Mouse (Mus musculus): ENCODE measurements around the gene Hnrnpr. TPM values are rescaled to one million over a fixed set of nuclear protein-coding genes. Genes with fewer than 3 reads are reported as not detected.

The Hnrnpr gene
- polyA plus RNA-seq, 1 experiment, result 6.6 TPM

DNA sequence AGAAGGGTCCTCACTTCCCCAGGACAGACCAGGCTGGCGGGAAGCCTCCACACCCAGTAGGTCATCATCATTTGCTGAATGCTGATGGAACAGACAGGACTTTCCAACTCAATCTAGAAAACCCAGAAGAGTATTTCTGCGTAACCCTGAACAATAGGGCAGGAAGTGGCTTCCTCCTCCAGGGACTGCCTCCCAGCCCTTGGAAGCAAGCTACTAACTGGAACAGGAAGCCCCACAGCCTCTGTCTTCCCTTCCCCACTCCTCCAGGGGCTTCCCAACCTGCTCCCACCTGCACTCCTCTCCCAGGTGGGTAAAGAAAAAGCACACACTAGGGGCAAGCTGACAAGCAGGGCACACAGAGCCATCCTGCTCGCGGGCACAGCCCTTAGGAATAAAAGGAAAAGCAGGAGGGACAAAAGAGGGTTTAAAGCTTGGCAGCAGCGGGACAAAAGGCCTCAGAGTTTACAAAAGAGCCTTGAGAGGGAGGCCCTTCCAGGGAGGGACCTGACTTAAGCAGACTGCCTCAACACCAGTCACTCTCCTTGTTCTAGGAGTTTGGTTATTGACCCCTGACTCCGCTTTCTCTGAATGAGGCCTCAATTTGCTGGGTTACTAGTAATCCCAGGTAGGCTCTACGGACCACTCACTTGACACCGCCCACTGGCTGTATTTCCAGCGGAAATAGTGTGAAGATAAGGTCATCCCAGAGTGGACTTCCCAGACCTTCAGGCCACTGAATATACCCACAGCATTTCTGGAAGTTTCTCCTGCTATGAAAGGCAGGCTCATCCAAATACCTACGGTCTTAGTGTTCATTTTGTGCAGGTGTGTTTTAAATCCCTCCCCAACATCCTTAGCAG, 27.9 kb upstream of the Hnrnpr start:
- TF ChIP-seq TAL1 (IDR thresholded peaks at IDR 0.05; ENCODE audit: low read length), result no peak
- TF ChIP-seq GATA1 (IDR thresholded peaks at IDR 0.05; ENCODE audit: low read length), result no peak
- no peaks in the 10 kb centered on the region for H3K9me3 ChIP-seq (ENCODE audit: control insufficient read depth, low read length)
- peaks cover 28% of the 10 kb centered on the region for H3K4me1 ChIP-seq (ENCODE audit: control insufficient read depth)
- H3K4me3 ChIP-seq (replicated peaks), result no peak overlapping the region
- H3K27me3 ChIP-seq (ENCODE audit: control insufficient read depth), result peaks cover 12% of the 10 kb centered on the region
- peaks cover 6% of the 10 kb centered on the region for H3K36me3 ChIP-seq (ENCODE audit: control insufficient read depth)

DNA sequence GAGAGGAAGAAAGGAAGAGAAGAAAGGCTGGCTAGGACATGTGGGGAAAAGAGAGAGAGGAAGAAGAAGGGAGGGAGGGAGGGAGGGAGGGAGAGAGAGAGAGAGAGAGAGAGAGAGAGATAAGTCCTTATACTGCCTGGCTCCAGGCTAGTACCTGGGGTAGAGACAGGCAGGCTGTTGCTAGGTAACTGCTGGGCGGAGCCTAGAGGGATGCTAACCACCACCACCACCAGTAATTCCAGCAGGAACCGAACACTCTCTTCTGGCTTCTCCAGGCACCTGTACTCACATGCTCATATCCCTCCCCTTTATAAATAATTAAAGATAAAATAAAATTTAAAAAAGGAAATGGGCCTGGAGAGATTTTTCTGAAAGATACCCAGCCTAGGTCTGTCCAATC, 27.0 kb upstream of the Hnrnpr start:
- Histone ChIP-seq H3K36me3 (ENCODE audit: control insufficient read depth) (peaks cover 16% of the 10 kb centered on the region), H3K9me3 (ENCODE audit: control insufficient read depth, low read length) (peaks cover 5% of the 10 kb centered on the region), H3K27me3 (ENCODE audit: control insufficient read depth) (peaks cover 12% of the 10 kb centered on the region), H3K4me3 (replicated peaks) (no peak overlapping the region), H3K4me1 (ENCODE audit: control insufficient read depth) (peaks cover 28% of the 10 kb centered on the region)
- TF ChIP-seq GATA1 (IDR thresholded peaks at IDR 0.05; ENCODE audit: low read length) (no peak), TAL1 (IDR thresholded peaks at IDR 0.05; ENCODE audit: low read length) (no peak)

DNA sequence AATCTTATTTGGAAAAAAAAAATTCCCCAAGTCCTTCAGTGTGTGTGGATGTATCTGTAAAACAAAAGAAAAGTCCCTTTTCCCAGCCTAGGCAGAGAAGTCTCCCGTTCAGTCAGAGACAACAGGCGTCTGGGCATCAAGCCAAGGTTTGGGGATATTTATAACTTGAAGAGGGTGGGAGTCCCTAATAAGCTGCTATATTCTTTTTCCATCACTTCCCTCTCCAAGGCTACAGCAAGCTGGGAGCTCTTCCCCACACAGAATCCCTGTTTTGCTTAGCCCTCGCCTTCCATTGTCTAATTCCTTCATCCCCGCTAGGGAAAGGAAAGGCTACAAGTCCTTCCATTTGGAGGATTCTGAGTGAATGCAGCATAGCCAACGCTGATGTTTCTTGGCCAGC, 26.3 kb upstream of the Hnrnpr start, which contains the start of gene Zfp46:
Gene Zfp46 (plus strand): TSS at position 229 of the 400 bp plus-strand sequence.
- Histone ChIP-seq H3K9me3 (ENCODE audit: control insufficient read depth, low read length) (peaks cover 10% of the 10 kb centered on the region), H3K4me3 (replicated peaks) (peak within 1 kb of the TSS; percentile 79), H3K36me3 (ENCODE audit: control insufficient read depth) (peaks cover 22% of the 10 kb centered on the region), H3K27me3 (ENCODE audit: control insufficient read depth) (peaks cover 12% of the 10 kb centered on the region), H3K4me1 (ENCODE audit: control insufficient read depth) (peaks cover 28% of the 10 kb centered on the region)
- TF ChIP-seq GATA1 (IDR thresholded peaks at IDR 0.05; ENCODE audit: low read length) (no peak), TAL1 (IDR thresholded peaks at IDR 0.05; ENCODE audit: low read length) (no peak)

DNA sequence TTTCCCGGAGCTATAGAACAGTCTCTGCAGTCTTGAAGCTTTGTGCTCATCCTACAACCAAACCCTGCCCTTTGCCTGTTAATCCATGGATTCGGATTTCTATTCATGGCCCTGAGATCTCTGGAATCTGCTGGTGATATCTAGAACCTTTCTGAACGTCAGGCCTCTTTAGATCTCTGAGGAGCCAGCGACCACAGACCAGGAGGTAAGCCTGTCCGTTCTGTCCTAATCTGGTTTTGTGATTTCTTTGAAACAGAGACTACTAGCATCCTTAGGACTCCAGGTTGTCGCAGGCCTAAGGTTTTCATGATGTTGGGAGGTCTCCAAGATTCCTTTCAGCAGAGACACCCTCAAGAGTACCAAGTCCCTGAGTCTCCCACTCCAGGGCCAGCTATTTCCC, 25.9 kb upstream of the Hnrnpr start:
- H3K4me1 ChIP-seq (ENCODE audit: control insufficient read depth), result peaks cover 28% of the 10 kb centered on the region
- peaks cover 14% of the 10 kb centered on the region for H3K9me3 ChIP-seq (ENCODE audit: control insufficient read depth, low read length)
- H3K4me3 ChIP-seq (replicated peaks), result peak overlapping the region; percentile 79
- TF ChIP-seq TAL1 (IDR thresholded peaks at IDR 0.05; ENCODE audit: low read length), result no peak
- TF ChIP-seq GATA1 (IDR thresholded peaks at IDR 0.05; ENCODE audit: low read length), result no peak
- H3K27me3 ChIP-seq (ENCODE audit: control insufficient read depth), result peaks cover 12% of the 10 kb centered on the region
- H3K36me3 ChIP-seq (ENCODE audit: control insufficient read depth), result peaks cover 27% of the 10 kb centered on the region

DNA sequence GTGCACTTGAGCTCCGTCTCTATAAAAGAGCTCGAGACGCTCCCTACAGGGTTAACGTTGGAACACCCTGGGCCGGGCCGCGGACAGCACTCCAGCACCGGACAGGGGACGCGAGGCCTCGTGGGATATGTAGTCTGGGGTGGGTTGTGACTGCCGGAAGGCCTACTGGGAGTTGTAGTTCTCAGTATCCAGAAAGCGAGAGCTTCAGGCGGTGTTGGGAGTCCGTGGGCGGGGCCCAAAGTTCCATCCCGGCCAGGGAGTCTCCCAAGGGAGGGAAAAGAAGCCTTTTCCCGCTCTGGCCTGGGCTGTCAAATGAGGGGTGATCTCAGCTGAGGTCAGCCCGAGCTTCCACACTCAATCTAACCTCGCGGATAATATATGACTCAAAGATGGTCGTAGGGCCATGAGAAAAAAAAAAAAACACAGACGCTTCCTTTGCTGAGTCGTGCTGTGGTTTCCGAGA, 25.4 kb upstream of the Hnrnpr start:
- H3K9me3 ChIP-seq (ENCODE audit: control insufficient read depth, low read length), result peaks cover 19% of the 10 kb centered on the region
- H3K36me3 ChIP-seq (ENCODE audit: control insufficient read depth), result peaks cover 32% of the 10 kb centered on the region
- peaks cover 28% of the 10 kb centered on the region for H3K4me1 ChIP-seq (ENCODE audit: control insufficient read depth)
- peaks cover 12% of the 10 kb centered on the region for H3K27me3 ChIP-seq (ENCODE audit: control insufficient read depth)
- peak overlapping the region; percentile 79 for H3K4me3 ChIP-seq (replicated peaks)
- TF ChIP-seq TAL1 (IDR thresholded peaks at IDR 0.05; ENCODE audit: low read length), result no peak

DNA sequence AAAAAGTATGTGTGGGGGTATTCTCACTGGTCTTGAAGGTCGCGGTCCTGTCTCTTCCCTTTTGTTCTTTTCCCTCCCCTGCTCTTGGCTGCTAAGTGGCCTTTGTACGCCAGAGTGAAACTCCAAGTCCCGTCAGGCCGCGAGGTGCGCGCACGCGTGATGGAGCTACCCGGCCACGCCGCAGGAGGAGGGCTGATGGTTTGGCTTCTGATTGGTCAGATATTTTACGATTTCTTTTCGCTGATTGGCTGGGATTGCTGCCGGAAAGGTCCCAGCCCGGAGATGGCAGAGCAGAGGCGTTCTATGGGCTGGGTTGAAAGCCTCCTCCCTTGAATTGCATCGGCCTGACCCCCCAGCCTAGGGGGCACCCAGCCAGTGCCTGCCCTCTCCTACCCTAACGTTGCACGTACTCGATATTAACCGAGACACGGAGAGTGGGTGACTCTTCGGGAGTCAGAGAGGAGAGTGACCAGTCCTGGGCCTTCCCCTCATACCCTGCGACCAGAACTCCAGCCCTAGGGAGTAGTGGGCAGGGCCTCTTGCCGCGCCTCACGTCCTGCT, 24.9 kb upstream of the Hnrnpr start:
- peak overlapping the region; percentile 79 for H3K4me3 ChIP-seq (replicated peaks)

DNA sequence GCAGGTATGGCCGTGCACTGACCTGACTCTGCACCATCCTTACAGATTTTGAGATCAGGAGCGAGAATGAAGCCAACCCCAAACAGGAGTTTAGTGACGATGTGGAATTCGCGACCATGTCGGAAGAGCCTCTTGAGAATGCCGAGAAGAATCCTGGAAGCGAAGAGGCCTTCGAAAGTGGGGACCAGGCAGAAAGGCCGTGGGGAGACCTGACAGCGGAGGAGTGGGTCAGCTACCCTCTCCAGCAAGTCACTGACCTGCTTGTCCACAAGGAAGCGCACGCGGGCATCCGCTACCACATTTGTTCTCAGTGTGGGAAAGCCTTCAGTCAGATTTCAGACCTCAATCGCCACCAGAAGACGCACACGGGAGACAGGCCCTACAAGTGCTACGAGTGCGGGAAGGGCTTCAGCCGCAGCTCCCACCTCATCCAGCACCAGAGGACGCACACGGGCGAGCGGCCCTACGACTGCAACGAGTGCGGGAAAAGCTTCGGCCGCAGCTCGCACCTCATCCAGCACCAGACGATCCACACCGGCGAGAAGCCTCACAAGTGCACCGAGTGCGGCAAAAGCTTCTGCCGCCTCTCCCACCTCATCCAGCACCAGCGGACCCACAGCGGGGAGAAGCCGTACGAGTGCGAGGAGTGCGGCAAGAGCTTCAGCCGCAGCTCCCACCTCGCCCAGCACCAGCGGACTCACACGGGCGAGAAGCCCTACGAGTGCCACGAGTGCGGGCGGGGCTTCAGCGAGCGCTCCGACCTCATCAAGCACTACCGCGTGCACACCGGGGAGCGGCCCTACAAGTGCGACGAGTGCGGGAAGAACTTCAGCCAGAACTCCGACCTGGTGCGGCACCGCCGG, 20.6 kb upstream of the Hnrnpr start:
- H3K27me3 ChIP-seq (ENCODE audit: control insufficient read depth), result no peaks in the 10 kb centered on the region; the same call in 1 of the 2 replicates
- H3K36me3 ChIP-seq (ENCODE audit: control insufficient read depth), result peaks cover 61% of the 10 kb centered on the region
- peaks cover 26% of the 10 kb centered on the region for H3K9me3 ChIP-seq (ENCODE audit: control insufficient read depth, low read length)
- TF ChIP-seq TAL1 (IDR thresholded peaks at IDR 0.05; ENCODE audit: low read length) (no peak), GATA1 (IDR thresholded peaks at IDR 0.05; ENCODE audit: low read length) (no peak)
- peaks cover 20% of the 10 kb centered on the region for H3K4me1 ChIP-seq (ENCODE audit: control insufficient read depth)
- H3K4me3 ChIP-seq (replicated peaks), result no peak overlapping the region

More for the DNA sequence above, 24.9 kb upstream of the Hnrnpr start:
- TF ChIP-seq GATA1 (IDR thresholded peaks at IDR 0.05; ENCODE audit: low read length) (no peak), TAL1 (IDR thresholded peaks at IDR 0.05; ENCODE audit: low read length) (no peak)
- Histone ChIP-seq H3K27me3 (ENCODE audit: control insufficient read depth) (peaks cover 12% of the 10 kb centered on the region), H3K36me3 (ENCODE audit: control insufficient read depth) (peaks cover 37% of the 10 kb centered on the region), H3K4me1 (ENCODE audit: control insufficient read depth) (peaks cover 28% of the 10 kb centered on the region), H3K9me3 (ENCODE audit: control insufficient read depth, low read length) (peaks cover 24% of the 10 kb centered on the region)

DNA sequence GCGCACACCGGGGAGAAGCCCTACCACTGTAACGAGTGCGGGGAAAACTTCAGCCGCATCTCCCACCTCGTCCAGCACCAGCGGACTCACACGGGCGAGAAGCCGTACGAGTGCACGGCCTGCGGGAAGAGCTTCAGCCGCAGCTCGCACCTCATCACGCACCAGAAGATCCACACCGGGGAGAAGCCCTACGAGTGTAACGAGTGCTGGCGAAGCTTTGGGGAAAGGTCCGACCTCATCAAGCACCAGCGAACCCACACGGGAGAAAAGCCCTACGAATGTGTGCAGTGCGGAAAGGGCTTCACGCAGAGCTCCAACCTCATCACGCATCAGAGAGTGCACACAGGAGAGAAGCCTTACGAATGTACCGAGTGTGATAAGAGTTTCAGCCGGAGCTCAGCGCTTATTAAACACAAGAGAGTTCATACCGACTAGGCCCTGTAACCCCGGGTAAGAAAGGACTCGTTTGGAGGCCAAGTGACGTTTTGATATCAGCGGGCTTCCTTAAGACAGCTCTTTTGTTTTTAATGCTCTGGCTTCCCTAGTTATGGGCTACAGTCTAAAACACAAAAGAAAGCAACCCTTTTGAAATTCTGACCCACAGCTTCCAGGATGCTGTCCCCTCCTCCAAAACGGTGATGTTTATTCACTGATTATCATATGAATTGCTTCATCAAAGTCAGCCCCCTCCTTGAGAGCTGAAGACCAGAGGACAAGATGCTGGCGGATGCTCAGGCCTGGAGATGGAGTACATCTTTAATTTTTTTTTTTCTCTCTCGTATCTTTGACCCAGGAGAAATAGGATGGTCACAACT, 19.8 kb upstream of the Hnrnpr start:
- no peaks in the 10 kb centered on the region; the same call in 1 of the 2 replicates for H3K27me3 ChIP-seq (ENCODE audit: control insufficient read depth)
- no peak for TF ChIP-seq GATA1 (IDR thresholded peaks at IDR 0.05; ENCODE audit: low read length)
- no peak for TF ChIP-seq TAL1 (IDR thresholded peaks at IDR 0.05; ENCODE audit: low read length)
- no peak overlapping the region for H3K4me3 ChIP-seq (replicated peaks)
- H3K4me1 ChIP-seq (ENCODE audit: control insufficient read depth), result peaks cover 17% of the 10 kb centered on the region
- peaks cover 26% of the 10 kb centered on the region for H3K9me3 ChIP-seq (ENCODE audit: control insufficient read depth, low read length)
- H3K36me3 ChIP-seq (ENCODE audit: control insufficient read depth), result peaks cover 61% of the 10 kb centered on the region

Measured in erythroblast, embryonic 14.5 days (primary cell).